Mouse (Mus musculus) embryonic facial prominence, embryonic 15.5 days (tissue): ENCODE data around the gene Fam214a. TPM values are rescaled to one million over a fixed set of nuclear protein-coding genes. Genes with fewer than 3 reads are reported as not detected.

Experiments
- ATAC-seq: fragments of 200-750 bp; cut with Nextera tagmentation; 2 replicates; pipeline ENCODE4 v1.8.0; 2017; ENCODE audit warnings: low read depth, moderate TSS enrichment; ENCODE audit not compliant: insufficient number of reproducible peaks, low FRiP score, low TSS enrichment
- H3K27ac ChIP-seq: fragments of 300-500 bp; sonication (generic); replicated peaks from 2 replicates; pipeline ENCODE4 v1.5.1; 2015; ENCODE audit warnings: mild to moderate bottlenecking, inconsistent platforms
- H3K27me3 ChIP-seq: fragments of 300-500 bp; sonication (generic); 2 replicates; pipeline ENCODE4 v1.6.1; 2015; ENCODE audit warnings: inconsistent platforms
- H3K36me3 ChIP-seq: fragments of 300-500 bp; sonication (generic); 2 replicates; pipeline ENCODE4 v1.6.1; 2015; ENCODE audit warnings: mild to moderate bottlenecking, inconsistent platforms
- H3K4me1 ChIP-seq: fragments of 300-500 bp; sonication (generic); 2 replicates; pipeline ENCODE4 v1.6.1; 2015; ENCODE audit warnings: inconsistent platforms
- H3K4me2 ChIP-seq: fragments of 300-500 bp; sonication (generic); replicated peaks from 2 replicates; pipeline ENCODE4 v1.6.1; 2015; ENCODE audit warnings: mild to moderate bottlenecking, inconsistent platforms
- H3K4me3 ChIP-seq: fragments of 300-500 bp; sonication (generic); replicated peaks from 2 replicates; pipeline ENCODE4 v1.5.1; 2015; ENCODE audit warnings: mild to moderate bottlenecking, inconsistent platforms
- H3K9ac ChIP-seq: fragments of 300-500 bp; sonication (generic); 2 replicates; pipeline ENCODE4 v1.6.1; 2015; ENCODE audit warnings: inconsistent platforms
- H3K9me3 ChIP-seq: fragments of 300-500 bp; sonication (generic); replicated peaks from 2 replicates; pipeline ENCODE4 v1.6.1; 2016; ENCODE audit warnings: inconsistent platforms
- WGBS: fragments of 180-500 bp; shearing (Covaris S2); methylation state at CpG from one replicate; pipeline ENCODE4 v1.1.7; 2015; 5-methylcytosine and 5-hydroxymethylcytosine counted together
- polyA plus RNA-seq: library from polyadenylated mRNA; unstranded; fragments of >200 nt; fragmentation: Nextera tagmentation; extraction: Ambion mirVana; gene quantifications from 2 replicates; pipeline ENCODE4 v1.2.1, GENCODE M21; 2015

The Fam214a gene
- polyA plus RNA-seq, 1 experiment from 2014 or later = 16.5 TPM

DNA sequence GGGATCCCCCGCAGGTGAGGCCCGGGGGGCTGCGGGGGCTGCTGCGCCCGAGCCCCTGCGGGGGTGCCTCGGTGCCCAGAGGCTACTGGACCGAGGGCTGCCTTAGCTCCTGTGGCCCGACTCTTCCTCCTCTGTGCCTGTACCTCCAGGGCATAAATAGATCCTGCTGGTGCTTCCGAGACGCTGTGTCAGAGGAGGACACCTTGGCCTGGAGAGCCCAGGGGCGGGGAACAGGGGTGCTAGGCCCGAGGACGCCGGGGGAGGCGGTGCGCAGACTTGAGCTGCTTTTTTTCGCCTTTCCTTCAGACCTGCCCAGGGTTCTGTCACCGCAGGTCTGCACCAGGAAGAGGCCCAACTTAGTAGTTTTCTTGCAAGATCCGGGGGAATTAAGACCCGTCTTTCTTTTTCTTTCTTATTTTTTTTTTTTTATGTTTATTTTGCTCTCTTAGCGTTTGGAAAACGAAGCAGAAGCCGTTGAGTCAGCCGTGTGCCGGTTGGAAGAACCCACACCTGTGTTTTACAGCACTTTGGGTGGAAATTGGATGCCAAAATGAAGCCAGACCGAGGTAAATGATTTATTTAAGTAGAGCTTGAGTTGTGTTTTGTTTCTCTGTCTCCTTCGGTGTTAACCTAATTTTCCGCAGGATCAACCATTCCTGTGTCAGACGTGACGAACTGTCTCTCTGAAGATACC is 728 bp downstream of the Fam214a start:
- H3K4me2 ChIP-seq = peak overlapping the region; percentile 88
- peaks cover 15% of the 10 kb centered on the region for H3K4me1 ChIP-seq
- H3K27ac ChIP-seq = peak overlapping the region; percentile 98
- peaks cover 3% of the 10 kb centered on the region; the same call in 1 of the 2 replicates for H3K36me3 ChIP-seq
- H3K9me3 ChIP-seq = no peaks in the 10 kb centered on the region
- ATAC-seq = peak; percentile 56
- no peaks in the 10 kb centered on the region for H3K27me3 ChIP-seq
- 4% methylated on average over 31 of the region's 31 CpGs for WGBS
- peak overlapping the region; percentile 77 for H3K9ac ChIP-seq
- H3K4me3 ChIP-seq = peak overlapping the region; percentile 98

DNA sequence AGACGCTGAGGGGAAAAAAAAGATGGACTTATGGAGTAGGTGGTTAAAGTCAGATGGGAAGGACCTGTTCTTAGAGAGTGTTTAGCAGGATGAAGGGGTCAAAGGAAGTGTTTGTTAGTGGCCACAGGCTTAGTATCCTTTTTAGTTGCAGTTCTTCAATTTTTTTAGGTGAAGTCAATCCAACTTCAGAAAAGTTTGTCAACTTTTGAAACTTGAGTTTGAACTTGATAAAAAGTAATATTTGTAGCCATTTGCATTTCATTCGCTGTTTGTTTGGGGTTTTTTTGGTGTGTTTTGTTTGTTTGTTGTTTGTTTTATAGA is 1.2 kb downstream of the Fam214a start:
- peak overlapping the region; percentile 88 for H3K4me2 ChIP-seq
- no peaks in the 10 kb centered on the region for H3K27me3 ChIP-seq
- H3K4me1 ChIP-seq = peaks cover 15% of the 10 kb centered on the region
- peak overlapping the region; percentile 98 for H3K4me3 ChIP-seq
- 51% methylated on average over 2 of the region's 2 CpGs for WGBS
- 0 out of 2 replicates have a peak overlapping the region, but pooled peaks have one; percentile 98 for H3K27ac ChIP-seq
- peaks cover 3% of the 10 kb centered on the region; the same call in 1 of the 2 replicates for H3K36me3 ChIP-seq
- H3K9ac ChIP-seq = no peak overlapping the region
- ATAC-seq = no peak
- H3K9me3 ChIP-seq = no peaks in the 10 kb centered on the region

DNA sequence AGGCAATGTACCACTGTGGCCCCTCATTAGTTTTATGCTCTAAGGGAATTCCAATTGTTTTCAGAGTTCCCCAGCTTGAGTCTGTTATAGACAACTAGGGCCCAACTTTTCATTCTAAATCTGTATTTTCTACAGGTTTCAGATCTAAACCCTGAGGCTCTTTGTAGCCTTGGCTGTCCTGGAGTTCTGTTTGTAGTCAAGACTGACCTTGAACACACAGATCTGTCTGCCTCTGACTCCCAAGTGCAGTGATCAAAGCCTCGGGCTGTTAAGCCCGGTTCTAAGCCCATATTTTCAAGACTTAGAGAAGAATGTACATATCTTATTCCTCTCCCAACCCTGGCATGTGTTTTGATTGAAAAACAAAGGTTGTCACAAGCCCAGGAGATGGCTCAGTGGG is 1.7 kb downstream of the Fam214a start:
- peaks cover 7% of the 10 kb centered on the region; the same call in 1 of the 2 replicates for H3K36me3 ChIP-seq
- H3K27me3 ChIP-seq = no peaks in the 10 kb centered on the region
- H3K27ac ChIP-seq = no peak overlapping the region
- H3K4me1 ChIP-seq = peaks cover 15% of the 10 kb centered on the region
- 58% methylated on average over 2 of the region's 2 CpGs for WGBS
- ATAC-seq = no peak
- H3K4me3 ChIP-seq = 0 out of 2 replicates have a peak overlapping the region, but pooled peaks have one; percentile 98
- no peak overlapping the region for H3K9ac ChIP-seq
- H3K9me3 ChIP-seq = no peaks in the 10 kb centered on the region
- 0 out of 2 replicates have a peak overlapping the region, but pooled peaks have one; percentile 88 for H3K4me2 ChIP-seq

DNA sequence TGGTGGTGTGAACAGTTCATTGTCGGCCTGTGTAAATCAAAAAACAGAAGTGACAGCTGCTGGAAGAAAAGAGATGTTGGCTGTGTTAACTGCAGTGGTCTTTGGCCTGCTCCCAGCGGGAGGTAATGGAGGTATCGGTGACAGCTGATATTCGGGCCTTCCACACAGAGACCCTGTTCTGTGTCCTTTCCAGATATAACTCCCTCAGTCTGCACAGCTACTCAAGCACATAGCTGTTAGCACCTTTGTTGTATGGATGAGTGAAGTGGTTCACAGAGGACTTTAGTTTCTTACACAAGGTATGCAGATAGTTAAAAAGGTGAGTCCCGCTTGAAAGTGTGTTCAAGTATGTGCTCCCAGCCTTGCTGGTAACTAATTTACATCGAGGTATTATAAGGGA is 7.9 kb downstream of the Fam214a start:
- H3K36me3 ChIP-seq = peaks cover 19% of the 10 kb centered on the region
- no peak overlapping the region for H3K27ac ChIP-seq
- no peaks in the 10 kb centered on the region for H3K9me3 ChIP-seq
- H3K27me3 ChIP-seq = no peaks in the 10 kb centered on the region
- no peak for ATAC-seq
- no peak overlapping the region for H3K4me3 ChIP-seq
- no peaks in the 10 kb centered on the region for H3K4me1 ChIP-seq
- no peak overlapping the region for H3K4me2 ChIP-seq
- 65% methylated on average over 6 of the region's 6 CpGs for WGBS
- H3K9ac ChIP-seq = no peak overlapping the region

DNA sequence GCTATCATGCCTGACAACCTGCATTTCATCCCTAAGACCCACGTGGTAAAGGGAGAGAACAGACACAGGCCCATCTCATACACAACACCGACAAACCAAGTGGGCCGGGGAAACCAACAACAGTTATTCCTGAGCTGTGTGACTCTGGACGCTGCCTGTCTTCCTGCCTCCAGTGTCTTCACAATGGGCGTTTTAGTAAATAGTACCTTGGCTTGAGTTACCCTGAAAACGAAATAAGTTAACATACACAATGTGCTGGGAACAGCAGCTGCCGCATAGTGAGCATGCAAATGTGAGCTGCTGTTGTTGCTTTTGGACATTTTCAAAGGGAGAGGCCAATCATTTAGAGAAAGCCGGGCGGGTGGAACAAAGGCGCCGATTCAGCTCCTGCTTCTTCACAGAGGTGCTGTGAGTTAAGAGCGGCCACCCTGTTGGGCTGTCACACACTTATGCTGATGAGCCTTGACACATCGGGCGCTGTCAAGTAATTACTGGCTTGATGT is 8.4 kb downstream of the Fam214a start:
- no peak overlapping the region for H3K9ac ChIP-seq
- H3K27ac ChIP-seq = no peak overlapping the region
- no peaks in the 10 kb centered on the region for H3K4me1 ChIP-seq
- H3K4me3 ChIP-seq = no peak overlapping the region
- H3K27me3 ChIP-seq = no peaks in the 10 kb centered on the region
- 22% methylated on average over 14 of the region's 14 CpGs for WGBS
- peaks cover 16% of the 10 kb centered on the region for H3K36me3 ChIP-seq
- ATAC-seq = no peak
- H3K9me3 ChIP-seq = no peaks in the 10 kb centered on the region
- no peak overlapping the region for H3K4me2 ChIP-seq

DNA sequence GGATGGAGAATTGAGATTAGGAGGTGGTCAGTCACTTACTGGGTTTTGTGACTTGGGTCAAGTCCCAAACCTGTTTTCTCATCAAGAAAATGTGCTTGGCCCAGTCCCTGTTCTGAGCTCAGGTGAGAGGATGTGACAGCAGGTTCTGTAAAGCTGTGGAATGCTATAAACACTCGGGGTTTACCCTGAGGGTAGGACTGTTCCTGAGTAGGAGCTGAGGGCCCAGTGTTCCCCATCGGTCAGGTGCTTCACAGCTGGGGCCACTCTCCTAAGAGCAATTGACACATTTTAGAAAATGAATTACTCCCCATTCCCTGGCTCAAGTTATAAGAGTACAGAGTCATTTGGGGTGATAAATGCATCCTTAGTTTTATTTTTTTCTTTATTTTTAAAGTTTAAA is 11.3 kb downstream of the Fam214a start:
- H3K4me2 ChIP-seq = no peak overlapping the region
- no peaks in the 10 kb centered on the region for H3K27me3 ChIP-seq
- no peak overlapping the region for H3K9ac ChIP-seq
- 44% methylated on average over 2 of the region's 2 CpGs for WGBS
- 0 out of 2 replicates have a peak, but pooled peaks cover 3% of the 10 kb centered on the region for H3K4me1 ChIP-seq
- H3K9me3 ChIP-seq = no peaks in the 10 kb centered on the region
- H3K36me3 ChIP-seq = peaks cover 16% of the 10 kb centered on the region; the same call in 1 of the 2 replicates
- no peak overlapping the region for H3K27ac ChIP-seq
- no peak overlapping the region for H3K4me3 ChIP-seq
- no peak for ATAC-seq

GRCm38 (mm10) chr9:74964866-74965384 is 12.2 kb downstream of the Fam214a start:
- no peaks in the 10 kb centered on the region for H3K9me3 ChIP-seq
- H3K4me3 ChIP-seq = no peak overlapping the region
- peaks cover 9% of the 10 kb centered on the region; the same call in 1 of the 2 replicates for H3K36me3 ChIP-seq
- WGBS = 87% methylated on average over 10 of the region's 10 CpGs
- H3K27me3 ChIP-seq = no peaks in the 10 kb centered on the region
- no peak overlapping the region for H3K9ac ChIP-seq
- H3K4me2 ChIP-seq = no peak overlapping the region
- 0 out of 2 replicates have a peak, but pooled peaks cover 3% of the 10 kb centered on the region for H3K4me1 ChIP-seq
- no peak overlapping the region for H3K27ac ChIP-seq
- ATAC-seq = no peak

DNA sequence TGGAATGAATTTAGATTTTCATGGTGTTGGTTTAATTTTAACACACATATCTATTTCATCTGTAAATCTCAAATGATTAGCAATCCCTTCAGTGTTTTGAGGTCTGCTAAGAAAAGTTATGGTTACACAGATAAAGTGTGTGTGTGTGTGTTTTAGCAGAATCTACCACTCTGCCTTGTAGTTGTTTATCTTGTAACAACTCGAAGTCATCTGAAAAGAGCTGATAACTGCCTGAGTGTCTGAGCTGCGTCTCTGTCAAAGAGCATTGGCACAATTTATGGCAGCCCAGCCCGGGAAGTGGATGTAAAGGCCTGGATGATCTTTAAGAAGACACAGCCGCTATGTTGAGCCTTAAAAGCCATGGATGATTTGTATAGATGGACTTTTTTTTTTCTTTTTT is 13.5 kb downstream of the Fam214a start:
- Histone ChIP-seq H3K9me3 (no peaks in the 10 kb centered on the region), H3K27me3 (no peaks in the 10 kb centered on the region), H3K4me2 (no peak overlapping the region), H3K27ac (no peak overlapping the region), H3K4me1 (0 out of 2 replicates have a peak, but pooled peaks cover 3% of the 10 kb centered on the region), H3K4me3 (no peak overlapping the region), H3K36me3 (peaks cover 9% of the 10 kb centered on the region; the same call in 1 of the 2 replicates), H3K9ac (no peak overlapping the region)
- 82% methylated on average over 4 of the region's 4 CpGs for WGBS
- ATAC-seq = no peak

GRCm38 (mm10) chr9:74968647-74969428 is 16.2 kb downstream of the Fam214a start:
- 83% methylated on average over 8 of the region's 8 CpGs for WGBS
- no peak overlapping the region for H3K9ac ChIP-seq

GRCm38 (mm10) chr9:74970591-74970990 is 17.9 kb downstream of the Fam214a start:
- no peak for ATAC-seq
- Histone ChIP-seq H3K27me3 (no peaks in the 10 kb centered on the region), H3K9me3 (no peaks in the 10 kb centered on the region), H3K36me3 (no peaks in the 10 kb centered on the region), H3K4me1 (peaks cover 16% of the 10 kb centered on the region), H3K9ac (no peak overlapping the region), H3K4me3 (no peak overlapping the region), H3K4me2 (no peak overlapping the region), H3K27ac (no peak overlapping the region)
- 79% methylated on average over 1 of the region's 1 CpGs for WGBS

More at GRCm38 (mm10) chr9:74968647-74969428, 16.2 kb downstream of the Fam214a start:
- ATAC-seq = no peak
- Histone ChIP-seq H3K4me1 (peaks cover 3% of the 10 kb centered on the region; the same call in 1 of the 2 replicates), H3K4me2 (no peak overlapping the region), H3K9me3 (no peaks in the 10 kb centered on the region), H3K36me3 (no peaks in the 10 kb centered on the region), H3K27ac (no peak overlapping the region), H3K27me3 (no peaks in the 10 kb centered on the region), H3K4me3 (no peak overlapping the region)
